Mouse (Mus musculus) central nervous system, embryonic 14 days (tissue): ENCODE results near the gene Sp2. TPM values are rescaled to one million over a fixed set of nuclear protein-coding genes. Genes with fewer than 3 reads are reported as not detected.

Experiments
- polyA plus RNA-seq: library from polyadenylated mRNA; depleted of rRNA; stranded (reverse); fragments of >200 nt; gene quantifications from 2 replicates; pipeline ENCODE4 v1.2.3, GENCODE M21; 2012; rRNA removed

The Sp2 gene
- polyA plus RNA-seq: 12.6 and 15.4 TPM in 2 replicates

GRCm38 (mm10) chr11:96982859-96983258 lies at the start of gene Sp2:
Gene Sp2 (minus strand): TSS chr11:96982959.

GRCm38 (mm10) chr11:97029686-97030417 lies 47.1 kb upstream of the Sp2 start, which contains the start of gene Scrn2:
Gene Scrn2 (plus strand): TSS chr11:97029938.

GRCm38 (mm10) chr11:97013121-97013670 lies 30.4 kb upstream of the Sp2 start, which contains the start of gene Sp6:
Gene Sp6 (plus strand): TSS chr11:97013394.

GRCm38 (mm10) chr11:96943746-96944304 lies 38.9 kb downstream of the Sp2 start, which contains the start of gene Pnpo:
Gene Pnpo (minus strand): TSS chr11:96943986.

GRCm38 (mm10) chr11:96928088-96928487 lies 54.7 kb downstream of the Sp2 start, which contains the start of gene Prr15l:
Gene Prr15l (plus strand): TSS chr11:96928104.

GRCm38 (mm10) chr11:96916044-96916884 lies 66.5 kb downstream of the Sp2 start, which contains the start of gene Cdk5rap3:
Gene Cdk5rap3 (minus strand): TSS chr11:96916496.

Other genes with a start within 250 kb of the Sp2 start
- 54.4 and 55.1 TPM in 2 replicates for gene Snx11, start 205.4 kb downstream of the Sp2 start, polyA plus RNA-seq
- gene Cbx1, start 193.8 kb downstream of the Sp2 start, polyA plus RNA-seq: 97.9 and 107 TPM in 2 replicates
- gene Nfe2l1, start 153.0 kb downstream of the Sp2 start, polyA plus RNA-seq: 69.7 and 81.1 TPM in 2 replicates
- 17.9 and 45.4 TPM in 2 replicates for gene Copz2, start 133.1 kb downstream of the Sp2 start, polyA plus RNA-seq
- gene Cdk5rap3, start 66.5 kb downstream of the Sp2 start, polyA plus RNA-seq: 88.3 and 96.2 TPM in 2 replicates
- gene Prr15l, start 54.9 kb downstream of the Sp2 start, polyA plus RNA-seq: 0.35 TPM in 1 of 2 replicates, not detected in the other
- 12.3 and 13.8 TPM in 2 replicates for gene Pnpo, start 39.0 kb downstream of the Sp2 start, polyA plus RNA-seq
- 0.54 and 1.0 TPM in 2 replicates for gene Sp6, start 30.4 kb upstream of the Sp2 start, polyA plus RNA-seq
- gene Scrn2, start 47.0 kb upstream of the Sp2 start, polyA plus RNA-seq: 14.2 and 15.7 TPM in 2 replicates
- gene Lrrc46, start 58.4 kb upstream of the Sp2 start, polyA plus RNA-seq: 2.0 and 2.8 TPM in 2 replicates
- 59.5 and 60.3 TPM in 2 replicates for gene Mrpl10, start 58.6 kb upstream of the Sp2 start, polyA plus RNA-seq
- 14.3 and 14.8 TPM in 2 replicates for gene Osbpl7, start 67.7 kb upstream of the Sp2 start, polyA plus RNA-seq
- gene Tbx21, start 132.4 kb upstream of the Sp2 start, polyA plus RNA-seq: 0.10 and 0.17 TPM in 2 replicates
- gene Tbkbp1, start 168.5 kb upstream of the Sp2 start, polyA plus RNA-seq: 53.9 and 64.0 TPM in 2 replicates
- 135 and 137 TPM in 2 replicates for gene Kpnb1, start 204.9 kb upstream of the Sp2 start, polyA plus RNA-seq